Mouse (Mus musculus): ENCODE measurements around the gene Coq8a. TPM values are rescaled to one million over a fixed set of nuclear protein-coding genes. Genes with fewer than 3 reads are reported as not detected.
A peak's percentile ranks its signal among the peaks of the same experiment; 100 is the strongest.

The Coq8a gene
- total RNA-seq, 1 experiment from 2014 or later, result 830 TPM

- no peak for DNase-seq
Measured at GRCm38 (mm10) chr1:180199715-180200050, 281 bp upstream of the Coq8a start.

- DNase-seq, result no peak
Measured at GRCm38 (mm10) chr1:180197956-180198355, 1.4 kb downstream of the Coq8a start.

GRCm38 (mm10) chr1:180196508-180196907 lies 2.9 kb downstream of the Coq8a start:
- DNase-seq, result peak; percentile 67

- peak; percentile 99 for DNase-seq
Measured at GRCm38 (mm10) chr1:180195703-180196381, 3.6 kb downstream of the Coq8a start.

GRCm38 (mm10) chr1:180194781-180195471 lies 4.5 kb downstream of the Coq8a start:
- peak; percentile 78 for DNase-seq

- no peak for DNase-seq
Measured at GRCm38 (mm10) chr1:180194048-180194447, 5.4 kb downstream of the Coq8a start.

- DNase-seq, result no peak
Measured at GRCm38 (mm10) chr1:180193391-180193935, 5.9 kb downstream of the Coq8a start.

GRCm38 (mm10) chr1:180192866-180193265 lies 6.5 kb downstream of the Coq8a start:
- DNase-seq, result no peak

GRCm38 (mm10) chr1:180191651-180192220 lies 7.7 kb downstream of the Coq8a start:
- DNase-seq, result no peak

GRCm38 (mm10) chr1:180191112-180191511 lies 8.3 kb downstream of the Coq8a start:
- DNase-seq, result no peak

GRCm38 (mm10) chr1:180188951-180189350 lies 10.5 kb downstream of the Coq8a start:
- DNase-seq, result peak; percentile 69

- DNase-seq, result no peak
Measured at GRCm38 (mm10) chr1:180186371-180186770, 13.0 kb downstream of the Coq8a start.

- DNase-seq, result no peak
Measured at GRCm38 (mm10) chr1:180185877-180186276, 13.5 kb downstream of the Coq8a start.

- no peak for DNase-seq
Measured at GRCm38 (mm10) chr1:180184768-180185167, 14.6 kb downstream of the Coq8a start.

GRCm38 (mm10) chr1:180183525-180184159 lies 15.8 kb downstream of the Coq8a start:
- no peak for DNase-seq

- DNase-seq, result no peak
Measured at GRCm38 (mm10) chr1:180182731-180183130, 16.7 kb downstream of the Coq8a start.

GRCm38 (mm10) chr1:180181966-180182319 lies 17.5 kb downstream of the Coq8a start:
- no peak for DNase-seq

- DNase-seq, result no peak
Measured at GRCm38 (mm10) chr1:180181304-180181965, 18.0 kb downstream of the Coq8a start.

- DNase-seq, result no peak
Measured at GRCm38 (mm10) chr1:180179840-180180239, 19.6 kb downstream of the Coq8a start.

GRCm38 (mm10) chr1:180179100-180179499 lies 20.3 kb downstream of the Coq8a start:
- no peak for DNase-seq

- DNase-seq, result no peak
Measured at GRCm38 (mm10) chr1:180178340-180178739, 21.1 kb downstream of the Coq8a start.

GRCm38 (mm10) chr1:180176784-180177183 lies 22.6 kb downstream of the Coq8a start:
- no peak for DNase-seq

All from adrenal gland, postnatal 14 days (tissue).